Mouse (Mus musculus): Measurements from ENCODE around the gene Ilf3.

Ilf3 gene

DNA sequence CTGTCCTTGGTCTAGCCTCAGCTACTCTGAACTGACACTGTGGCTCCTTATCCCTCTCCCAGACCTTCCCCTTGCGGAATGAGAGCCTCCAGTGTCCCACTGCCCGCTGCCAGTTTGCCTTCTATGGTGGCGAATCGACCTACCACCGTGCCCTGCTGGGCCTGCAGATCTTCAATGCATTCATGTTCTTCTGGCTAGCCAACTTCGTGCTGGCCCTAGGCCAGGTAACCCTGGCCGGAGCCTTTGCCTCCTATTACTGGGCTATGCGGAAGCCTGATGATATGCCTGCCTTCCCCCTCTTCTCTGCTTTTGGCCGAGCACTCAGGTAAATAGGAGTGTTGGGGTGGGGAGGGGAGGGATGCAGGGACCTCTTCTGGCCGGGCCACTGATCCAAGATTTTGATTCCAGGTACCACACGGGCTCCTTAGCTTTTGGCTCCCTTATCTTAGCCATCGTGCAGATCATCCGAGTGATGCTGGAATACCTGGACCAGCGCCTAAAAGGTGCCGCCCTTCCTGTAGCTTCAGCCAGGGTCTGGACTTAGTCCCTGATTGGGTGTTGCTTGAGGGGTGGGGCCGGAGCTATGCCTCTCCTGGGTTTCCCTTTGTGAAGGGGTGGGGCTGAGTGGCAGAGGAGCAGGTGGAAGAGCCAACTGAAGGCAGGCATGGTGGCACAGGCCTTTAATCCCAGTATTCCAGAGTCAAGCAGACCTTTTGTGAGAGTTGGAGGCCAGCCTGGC, 20.9 kb upstream of the Ilf3 start:
- DNase-seq (ENCODE audit: low spot score) = peak; percentile 51

DNA sequence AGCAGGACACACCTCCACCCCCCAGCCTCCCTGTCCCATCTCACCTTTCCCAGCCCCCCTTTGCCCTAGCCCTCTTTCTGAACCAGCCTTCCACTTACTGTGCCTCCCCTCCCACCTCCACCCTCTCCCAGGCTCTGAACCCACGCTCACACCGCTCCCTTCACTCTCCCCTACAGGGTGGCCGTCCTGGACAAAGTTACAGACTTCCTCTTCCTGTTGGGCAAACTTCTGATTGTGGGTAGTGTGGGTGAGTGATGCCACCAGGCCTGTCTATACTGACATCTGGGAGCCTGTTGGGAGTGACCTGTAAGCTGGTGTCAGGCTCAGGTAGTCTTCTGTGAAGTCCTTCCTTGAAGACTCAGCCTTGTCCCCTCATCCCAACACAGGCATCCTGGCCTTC, 19.5 kb upstream of the Ilf3 start:
- no peak for DNase-seq (ENCODE audit: low spot score)

DNA sequence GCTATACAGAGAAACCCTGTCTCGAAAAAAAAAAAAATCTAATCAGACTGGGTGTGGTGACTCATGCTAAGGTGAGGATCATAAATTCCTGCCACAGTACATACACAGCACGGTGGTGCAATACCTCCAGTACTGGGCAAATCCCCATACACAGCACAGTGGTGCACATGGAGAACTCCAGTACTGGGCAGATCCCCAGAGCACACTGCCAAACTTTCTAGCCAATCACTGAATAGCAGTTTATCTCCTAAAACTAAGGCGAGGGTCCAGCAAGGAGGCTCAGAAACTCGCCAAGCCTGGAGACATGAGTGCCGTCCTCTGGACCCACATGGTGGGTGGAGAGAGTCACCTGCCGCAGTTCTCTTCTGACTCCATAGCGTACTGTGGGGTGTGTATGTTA, 16.5 kb upstream of the Ilf3 start:
- DNase-seq (ENCODE audit: low spot score) = no peak

DNA sequence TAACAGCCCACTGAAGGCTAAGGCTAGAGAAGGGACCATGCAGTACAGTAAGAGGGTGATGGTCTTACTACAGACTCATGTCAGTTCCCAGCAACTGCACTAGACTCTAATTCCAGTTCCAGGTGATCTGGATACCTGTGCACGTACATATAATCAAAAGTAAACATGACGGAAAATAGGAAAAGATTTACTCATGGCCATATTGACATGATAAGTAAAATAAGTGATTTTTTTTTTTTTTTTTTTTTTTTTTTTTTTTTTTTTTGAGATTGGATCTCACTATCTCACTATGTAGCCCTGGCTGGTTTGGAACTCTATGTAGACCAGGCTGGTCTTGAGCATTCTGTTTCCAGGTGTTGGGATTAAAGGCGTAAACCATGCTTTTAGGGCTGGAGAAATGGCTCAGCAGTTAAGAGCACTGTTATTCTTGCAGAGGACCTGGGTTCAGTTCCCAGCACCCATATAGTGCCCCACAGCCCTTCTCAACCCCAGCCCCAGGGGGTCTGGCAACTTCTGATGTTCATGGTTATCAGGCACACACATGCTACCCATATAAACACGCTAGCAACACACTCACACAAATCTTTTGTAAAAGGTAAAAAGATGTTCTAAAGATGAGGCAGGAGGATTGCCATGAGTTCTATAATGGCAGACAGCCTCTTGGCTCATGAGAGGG, 15.8 kb upstream of the Ilf3 start:
- DNase-seq (ENCODE audit: low spot score) = no peak

DNA sequence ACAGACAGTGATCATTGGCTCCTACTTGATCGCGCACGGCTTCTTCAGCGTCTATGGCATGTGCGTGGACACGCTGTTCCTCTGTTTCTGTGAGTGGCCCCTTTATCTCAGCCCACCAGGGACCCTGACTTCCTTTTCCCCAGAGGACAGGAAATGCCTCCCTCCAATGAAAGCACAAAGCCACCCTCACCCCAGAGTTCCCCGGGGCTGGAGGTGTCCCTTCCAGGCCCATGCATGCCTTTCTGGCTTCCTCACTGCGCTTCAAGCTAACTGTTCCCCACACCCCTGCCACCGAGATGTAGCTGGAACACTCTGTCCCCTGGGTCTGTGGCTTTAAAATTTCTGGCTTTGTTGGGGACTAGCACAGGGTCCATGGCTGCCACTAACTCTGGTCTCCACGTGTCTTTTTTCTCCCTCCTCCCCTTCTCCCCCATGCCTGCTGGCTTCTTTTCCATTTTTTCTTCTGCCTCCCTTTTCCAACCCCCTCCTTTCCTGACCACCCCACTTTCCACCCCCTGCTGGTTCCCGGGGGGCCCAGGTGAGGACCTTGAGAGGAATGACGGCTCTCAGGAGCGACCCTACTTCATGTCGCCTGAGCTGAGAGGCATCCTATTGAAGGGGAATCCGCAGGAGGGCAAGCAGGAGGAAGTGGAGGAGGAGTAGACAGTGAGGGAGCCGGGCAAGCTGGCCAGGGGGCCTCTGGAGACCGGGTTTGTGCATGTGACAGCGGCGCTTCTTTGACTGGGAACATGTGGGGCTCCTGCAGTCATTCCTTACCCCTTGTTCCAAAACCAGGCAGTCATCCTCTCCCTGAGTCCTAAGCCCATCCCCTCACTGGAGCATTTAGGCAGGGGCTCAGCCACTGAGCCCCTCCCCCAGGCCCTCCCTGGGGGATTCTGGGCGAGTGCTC, 15.0 kb upstream of the Ilf3 start:
- DNase-seq (ENCODE audit: low spot score) = peak; percentile 37

DNA sequence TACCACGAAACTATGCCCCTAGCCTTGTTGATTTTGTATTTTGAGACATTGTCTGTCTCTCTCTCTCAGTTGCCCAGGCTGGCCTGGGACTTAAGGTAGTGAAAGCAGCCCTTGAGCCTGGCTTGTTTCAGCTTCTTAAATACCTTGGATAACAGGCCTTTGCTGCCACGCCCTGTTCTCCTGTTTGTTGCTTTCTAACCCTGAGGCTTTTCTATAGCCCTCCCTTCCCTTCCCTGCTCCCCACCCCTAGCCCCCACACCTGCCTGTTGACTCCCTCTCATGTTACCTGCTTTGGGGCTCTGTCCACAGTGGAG, 14.3 kb upstream of the Ilf3 start:
- DNase-seq (ENCODE audit: low spot score) = peak; percentile 36

DNA sequence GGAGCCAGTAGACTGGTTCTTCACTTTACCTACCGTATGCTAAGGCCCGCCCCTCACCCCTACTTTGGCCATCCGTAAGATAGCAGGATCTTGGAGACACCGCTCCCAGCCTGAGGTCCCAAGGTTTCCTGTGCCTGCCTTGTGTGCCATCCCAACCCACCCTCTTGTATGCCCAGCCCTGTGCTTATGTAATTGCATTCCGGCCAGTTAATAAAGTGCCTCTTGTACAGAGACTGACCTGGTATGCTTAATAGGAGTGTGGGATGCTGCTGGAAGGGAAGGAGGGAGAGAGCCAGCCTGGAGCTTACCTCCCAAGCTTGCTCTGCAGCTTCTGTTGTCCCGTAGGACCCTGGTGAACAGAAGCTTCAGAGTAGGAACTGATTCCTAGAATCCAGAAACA, 12.9 kb upstream of the Ilf3 start:
- DNase-seq (ENCODE audit: low spot score) = peak; percentile 61

DNA sequence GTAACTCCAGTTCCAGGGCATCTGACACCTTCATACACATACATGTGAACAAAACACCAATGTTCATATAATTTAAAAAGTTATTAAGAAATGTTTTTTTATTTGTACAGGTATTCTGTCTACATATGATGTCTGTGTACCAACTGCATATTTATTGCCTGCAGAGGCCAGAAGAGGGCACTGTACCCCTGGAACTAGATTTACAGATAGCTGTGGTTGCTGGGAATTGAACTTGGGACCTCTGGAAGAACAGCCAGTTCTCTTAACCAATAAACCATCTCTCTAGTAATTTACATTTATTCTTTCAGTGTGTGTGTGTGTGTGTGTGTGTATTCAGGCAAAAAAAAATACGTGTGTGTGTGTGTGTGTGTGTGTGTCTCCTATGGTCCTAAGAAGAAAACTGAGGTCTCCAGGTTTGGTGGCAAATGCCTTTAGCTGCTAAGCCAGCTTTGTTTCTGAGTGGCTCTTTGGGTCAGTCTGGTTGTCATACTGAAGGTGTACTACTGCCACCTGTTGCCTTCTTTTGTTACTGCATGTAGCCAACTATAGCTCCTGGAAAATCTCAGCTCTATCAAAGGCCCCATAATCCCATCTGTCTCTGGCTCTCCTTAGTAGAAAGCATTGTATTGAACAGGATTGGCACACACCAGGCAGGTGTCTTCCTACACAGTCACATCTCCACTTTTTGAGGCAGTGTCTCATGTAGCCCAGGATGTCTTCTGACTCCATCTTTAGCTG, 10.5 kb upstream of the Ilf3 start:
- peak; percentile 83 for DNase-seq (ENCODE audit: low spot score)

DNA sequence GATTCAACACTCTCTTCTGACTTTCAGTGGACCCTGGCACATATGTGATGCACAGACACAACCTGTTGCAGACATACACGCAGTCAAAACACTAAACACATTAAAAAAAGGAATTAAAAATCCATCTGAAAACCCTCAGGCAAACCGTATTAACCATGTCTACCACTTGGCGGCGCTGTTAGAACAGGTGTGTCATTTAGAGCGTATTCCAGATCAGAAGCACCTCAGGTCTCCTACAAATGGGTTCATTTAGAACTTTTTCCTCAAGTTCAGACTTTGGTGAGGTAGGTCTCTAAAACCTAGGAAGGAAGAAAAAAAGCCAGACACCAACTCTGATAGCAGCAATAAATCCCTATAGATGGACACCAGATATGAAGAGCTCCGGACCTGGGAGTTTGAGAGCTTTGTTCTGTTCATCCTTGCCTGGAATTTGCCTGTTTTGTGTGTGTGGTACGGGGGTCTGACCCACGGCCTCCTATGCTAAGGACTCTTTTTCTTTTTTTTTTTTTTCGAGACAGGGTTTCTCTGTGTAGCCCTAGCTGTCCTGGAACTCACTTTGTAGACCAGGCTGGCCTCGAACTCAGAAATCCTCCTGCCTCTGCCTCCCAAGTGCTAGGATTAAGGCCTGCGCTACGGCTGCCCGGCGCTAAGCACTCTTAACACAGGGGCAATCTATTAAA, 990 bp upstream of the Ilf3 start:
- peak; percentile 74 for DNase-seq (ENCODE audit: low spot score)

DNA sequence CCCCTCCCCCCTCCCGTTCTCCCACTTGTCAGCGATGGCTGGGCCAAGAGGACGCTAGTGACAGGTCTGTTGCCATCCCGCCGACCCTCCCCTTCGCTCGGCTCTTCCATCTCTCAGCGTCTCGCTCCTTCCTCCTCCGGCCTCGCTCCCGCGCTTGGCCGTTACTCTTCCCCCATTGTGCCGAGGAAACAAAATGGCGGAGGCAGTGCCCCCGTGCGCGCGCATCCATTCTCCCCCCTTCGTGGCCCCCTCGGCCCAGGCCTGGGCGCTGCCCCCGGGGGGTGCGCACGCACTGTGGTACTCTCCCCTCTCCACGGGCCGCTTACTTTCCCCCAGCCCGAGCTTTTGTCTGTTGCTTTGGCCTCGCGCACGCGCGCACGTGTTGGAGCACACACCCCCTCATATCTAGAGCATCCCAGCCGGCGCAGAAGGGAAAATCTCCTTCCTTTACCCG, 487 bp downstream of the Ilf3 start:
- peak; percentile 42 for DNase-seq (ENCODE audit: low spot score)

DNA sequence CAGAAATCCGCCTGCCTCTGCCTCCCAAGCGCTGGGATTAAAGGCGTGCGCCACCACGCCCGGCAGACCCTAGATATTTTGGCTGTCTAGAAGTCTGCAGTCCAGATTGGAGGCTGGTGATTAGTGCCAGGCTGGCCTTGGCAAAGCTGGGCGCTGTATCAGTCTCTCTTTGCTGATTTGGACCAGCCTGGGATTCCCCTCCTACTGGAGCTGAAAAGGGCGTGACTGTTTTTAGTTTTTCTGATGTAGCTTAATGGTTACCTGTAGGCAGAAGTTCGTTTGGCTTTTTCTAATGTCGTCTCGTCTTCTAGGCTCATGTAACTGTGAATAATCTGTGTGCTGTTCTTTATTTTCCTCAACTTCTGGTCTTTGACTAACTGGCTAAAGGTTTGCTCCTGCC, 1.4 kb downstream of the Ilf3 start:
- DNase-seq (ENCODE audit: low spot score) = no peak

DNA sequence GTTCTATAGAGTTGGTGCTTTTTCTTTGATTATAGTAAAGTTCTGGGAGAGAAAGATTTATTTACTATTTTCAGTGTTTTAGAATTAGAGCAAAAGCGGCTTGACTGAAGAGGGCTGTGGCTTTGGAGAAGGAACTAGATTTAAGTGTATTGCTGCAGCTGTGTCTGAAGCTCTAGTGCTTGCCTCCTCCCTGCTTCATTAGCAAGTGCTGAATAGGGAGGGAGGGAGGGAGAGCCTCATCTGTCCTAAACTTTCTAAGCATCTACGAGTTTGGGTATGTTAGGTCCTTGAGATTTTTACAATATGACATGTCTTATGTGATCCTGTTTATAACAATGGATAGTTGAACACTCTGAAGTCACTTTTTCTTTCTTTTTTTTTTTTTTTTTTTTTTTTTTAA, 3.2 kb downstream of the Ilf3 start:
- DNase-seq (ENCODE audit: low spot score) = no peak

DNA sequence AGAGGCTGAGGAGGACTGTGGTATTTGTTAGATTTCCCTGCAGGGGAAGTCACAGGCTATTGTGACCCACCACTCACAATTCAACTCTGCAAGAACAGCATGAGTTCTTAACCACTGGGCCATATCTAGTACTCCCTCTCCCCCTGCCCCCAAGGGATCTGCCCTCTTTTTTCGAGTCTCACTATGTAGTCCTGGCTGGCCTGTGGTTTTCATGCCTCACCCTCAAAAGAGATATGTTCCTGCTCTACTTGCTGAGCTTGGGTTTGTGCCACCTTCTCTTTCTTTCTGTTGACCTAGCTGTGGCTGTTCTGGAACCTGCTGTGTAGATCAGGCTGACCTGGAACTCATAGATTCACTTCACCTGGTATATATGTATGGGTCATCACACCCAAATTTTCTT, 4.8 kb downstream of the Ilf3 start:
- DNase-seq (ENCODE audit: low spot score) = no peak

DNA sequence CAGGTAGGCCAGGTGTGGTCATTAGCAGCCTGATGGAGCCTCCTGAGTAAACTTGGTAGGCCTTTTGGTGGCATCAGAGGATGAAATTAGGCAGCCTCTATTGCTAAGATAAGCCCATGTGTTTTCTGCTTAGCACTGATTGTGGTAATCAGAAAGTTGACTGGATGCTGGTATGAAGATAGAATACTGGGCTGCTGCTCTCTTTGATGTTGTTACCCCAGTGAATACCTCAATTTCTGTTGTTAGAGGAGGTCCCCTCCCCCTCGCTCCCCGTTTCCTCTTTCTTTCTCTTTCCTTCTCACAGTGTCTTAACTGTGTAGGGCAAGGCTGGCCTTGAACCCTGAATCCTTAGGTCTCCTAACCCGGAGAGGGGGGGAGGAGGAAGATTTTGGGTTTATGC, 11.5 kb downstream of the Ilf3 start:
- no peak for DNase-seq (ENCODE audit: low spot score)

DNA sequence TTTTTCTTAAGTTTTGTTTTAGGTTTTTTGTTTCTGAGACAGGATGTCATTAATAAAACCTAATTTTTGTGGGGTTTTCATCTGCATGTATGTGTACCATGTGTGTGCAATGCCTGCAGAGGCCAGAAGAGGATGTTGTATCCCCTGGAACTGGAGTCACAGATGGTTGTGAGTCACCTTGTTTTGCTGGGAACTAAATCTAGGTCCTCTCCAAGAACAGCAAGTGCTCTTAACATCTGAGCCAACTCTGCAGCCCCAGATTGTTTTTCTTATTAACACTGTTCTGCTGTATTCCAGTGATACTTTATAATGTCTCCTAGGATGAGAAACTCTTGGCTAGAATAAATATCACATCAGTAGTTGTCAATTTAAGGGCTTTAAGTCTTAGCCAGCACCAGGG, 13.2 kb downstream of the Ilf3 start:
- DNase-seq (ENCODE audit: low spot score) = no peak

DNA sequence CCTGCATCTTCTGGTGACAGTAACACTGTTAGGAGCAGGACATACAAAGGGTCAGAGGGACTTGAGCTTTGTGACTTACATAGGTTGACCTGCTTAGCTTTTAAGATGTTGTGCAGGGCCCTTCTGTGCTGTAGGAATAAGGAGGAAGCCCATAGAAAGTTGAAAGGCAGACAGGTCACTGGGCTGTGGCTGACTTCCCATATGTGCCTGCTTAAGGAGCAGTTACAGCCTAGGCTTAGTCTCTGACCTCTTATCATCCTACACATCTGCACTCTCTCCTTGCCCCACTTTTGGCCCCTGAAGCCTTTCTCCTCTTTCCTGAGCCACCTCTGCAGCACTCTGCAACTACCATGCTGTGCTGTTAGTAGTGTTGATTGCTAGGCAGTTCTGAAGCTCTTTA, 16.3 kb downstream of the Ilf3 start:
- DNase-seq (ENCODE audit: low spot score) = no peak

DNA sequence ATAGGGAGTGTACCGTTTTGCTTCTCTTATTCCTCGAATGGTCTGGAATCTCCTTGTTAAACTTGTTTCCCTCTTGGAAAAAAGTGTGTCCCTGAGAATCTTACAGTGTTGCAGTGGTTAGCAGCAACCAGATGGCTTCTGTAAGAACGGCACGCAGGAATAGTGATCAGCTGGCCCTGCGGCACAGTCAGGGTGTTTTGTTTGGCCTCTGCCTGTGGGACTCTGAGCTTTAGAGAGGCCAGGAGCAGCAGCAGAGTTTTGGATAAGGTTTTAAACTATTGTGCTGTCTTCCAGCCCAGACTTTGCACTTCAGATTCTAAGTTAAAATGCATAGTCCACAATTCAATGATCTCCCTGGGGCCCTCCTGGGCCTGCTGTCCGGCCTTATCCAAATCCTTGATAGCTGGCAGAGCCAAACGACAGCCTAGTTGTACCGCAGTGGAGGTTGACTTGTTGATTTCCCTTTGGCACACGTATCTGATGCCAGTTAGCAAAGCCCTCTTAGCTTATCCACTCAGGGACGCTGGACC, 25.0 kb downstream of the Ilf3 start:
- no peak for DNase-seq (ENCODE audit: low spot score)

DNA sequence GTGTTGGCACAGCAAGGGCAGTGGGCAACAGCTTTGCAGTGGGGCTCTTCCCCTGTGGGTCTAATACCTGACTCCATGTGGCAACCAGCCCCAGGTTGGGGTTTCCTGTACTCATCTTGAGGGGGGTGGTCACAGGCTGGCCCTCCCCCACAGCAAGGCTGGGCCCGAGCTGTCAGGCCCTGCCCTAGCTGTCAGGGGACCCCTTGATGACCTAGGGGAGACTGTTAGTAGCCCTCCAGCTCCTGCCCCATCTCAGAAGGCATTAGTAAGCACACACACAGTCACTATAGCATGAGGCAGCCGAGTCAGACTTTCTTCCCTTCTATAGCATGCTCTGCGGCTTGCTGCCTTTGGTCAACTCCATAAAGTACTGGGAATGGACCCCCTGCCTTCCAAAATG, 28.0 kb downstream of the Ilf3 start:
- DNase-seq (ENCODE audit: low spot score) = no peak

DNA sequence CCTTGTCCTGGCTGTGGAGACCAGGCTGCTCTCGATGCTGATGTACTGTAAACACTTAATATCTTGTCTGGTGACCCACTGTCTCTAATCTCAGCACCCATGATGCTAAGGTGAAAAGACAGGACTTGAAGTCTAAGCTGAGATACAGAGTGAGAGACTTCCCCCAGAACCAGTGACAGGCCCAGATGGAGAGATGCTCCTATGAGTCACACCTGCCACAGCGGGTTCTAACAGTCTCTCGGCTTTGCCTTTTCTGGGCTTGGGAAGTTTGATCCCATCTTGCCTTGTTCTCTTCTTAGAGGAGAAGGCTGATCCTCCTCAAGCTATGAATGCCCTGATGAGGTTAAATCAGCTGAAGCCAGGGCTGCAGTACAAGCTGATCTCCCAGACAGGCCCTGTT, 29.5 kb downstream of the Ilf3 start:
- no peak for DNase-seq (ENCODE audit: low spot score)

DNA sequence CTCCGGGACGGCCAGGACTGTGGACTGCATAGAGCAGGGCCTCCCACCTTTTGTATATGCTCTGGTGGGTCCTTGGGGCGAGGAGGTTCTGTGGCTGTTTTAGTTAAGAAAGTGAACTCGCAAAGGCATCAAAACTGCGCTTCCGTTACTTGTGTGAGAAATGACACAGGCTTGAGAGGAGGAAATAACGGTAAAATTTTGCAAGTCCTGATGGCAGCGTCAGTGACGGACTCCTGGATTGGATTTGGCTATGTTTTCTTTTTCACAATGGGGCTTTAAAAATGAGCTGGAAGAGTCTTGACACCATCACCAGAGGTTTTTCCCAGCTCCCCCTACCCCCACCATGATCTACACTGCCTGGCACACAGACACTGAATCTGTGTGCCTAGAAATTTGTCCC, 33.4 kb downstream of the Ilf3 start:
- DNase-seq (ENCODE audit: low spot score) = no peak

DNA sequence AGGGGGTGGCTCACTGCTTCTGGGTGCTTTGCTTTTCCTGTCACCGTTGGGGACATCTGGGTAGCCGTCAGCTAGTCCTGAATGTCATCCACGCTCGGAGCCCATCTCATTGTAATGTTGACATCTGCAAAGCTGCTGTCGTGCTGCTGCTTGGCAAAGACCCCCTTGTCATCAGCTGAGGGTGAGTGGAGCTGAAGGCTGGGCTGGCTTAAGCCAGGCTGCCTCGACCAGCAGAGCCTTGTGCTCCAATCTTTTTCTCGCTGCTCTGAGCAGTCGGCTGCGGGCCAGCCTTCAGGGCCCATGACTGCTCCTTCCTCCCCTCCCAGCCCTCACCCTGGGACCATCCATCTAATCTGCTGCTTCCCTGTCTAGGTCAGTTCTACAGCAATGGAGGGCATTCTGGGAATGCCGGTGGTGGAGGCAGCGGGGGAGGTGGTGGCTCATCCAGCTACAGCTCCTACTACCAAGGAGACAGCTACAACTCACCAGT, 35.1 kb downstream of the Ilf3 start:
- no peak for DNase-seq (ENCODE audit: low spot score)
